Mouse (Mus musculus) B cell, adult 2 months (primary cell): ENCODE measurements around the gene Gria4.
"Not testable (repeated sequence)": the region's sequence is repeated elsewhere in the genome, so short reads cannot be mapped to it uniquely, and the experiment has no call there.

Experiments used
- DNase-seq, 2 experiments: peaks; one replicate each; pipeline ENCODE4 v3.0.0; 2022

Gria4 gene

GRCm38 (mm10) chr9:4555415-4555959 lies 240.5 kb downstream of the Gria4 start:
- no peak for DNase-seq

- no peak for DNase-seq
Observed at GRCm38 (mm10) chr9:4539218-4539617, 256.8 kb downstream of the Gria4 start.

- DNase-seq, result no peak
Observed at GRCm38 (mm10) chr9:4536514-4537150, 259.4 kb downstream of the Gria4 start.

GRCm38 (mm10) chr9:4514563-4514885 lies 281.5 kb downstream of the Gria4 start:
- DNase-seq, result no peak

- DNase-seq, result no peak
Observed at GRCm38 (mm10) chr9:4513796-4514562, 282.1 kb downstream of the Gria4 start.

- DNase-seq, result no peak
Observed at GRCm38 (mm10) chr9:4506086-4506485, 289.9 kb downstream of the Gria4 start.

- DNase-seq, result no peak
Observed at GRCm38 (mm10) chr9:4505087-4505486, 290.9 kb downstream of the Gria4 start.

GRCm38 (mm10) chr9:4486428-4486827 lies 309.6 kb downstream of the Gria4 start:
- DNase-seq, result no peak

GRCm38 (mm10) chr9:4484502-4484901 lies 311.5 kb downstream of the Gria4 start:
- DNase-seq, result no peak

GRCm38 (mm10) chr9:4470791-4471190 lies 325.2 kb downstream of the Gria4 start:
- DNase-seq, result no peak

- no peak for DNase-seq
Observed at GRCm38 (mm10) chr9:4459456-4460070, 336.5 kb downstream of the Gria4 start.

- no peak for DNase-seq
Observed at GRCm38 (mm10) chr9:4458193-4458592, 337.8 kb downstream of the Gria4 start.

- no peak for DNase-seq
Observed at GRCm38 (mm10) chr9:4457644-4458043, 338.4 kb downstream of the Gria4 start.

GRCm38 (mm10) chr9:4442908-4443307 lies 353.1 kb downstream of the Gria4 start:
- DNase-seq, result peak; percentile 40 to 51

GRCm38 (mm10) chr9:4400801-4401200 lies 395.2 kb downstream of the Gria4 start:
- not testable (repeated sequence) for DNase-seq

GRCm38 (mm10) chr9:4376640-4377120 lies 419.4 kb downstream of the Gria4 start:
- no peak for DNase-seq

- peak; percentile 91 for DNase-seq
Observed at GRCm38 (mm10) chr9:4375828-4376639, 420.0 kb downstream of the Gria4 start, which contains the start of gene Msantd4. Gene Msantd4, plus strand, starts transcription at chr9:4376562.
